Mouse (Mus musculus): ENCODE measurements around the gene Slf2. TPM values are rescaled to one million over a fixed set of nuclear protein-coding genes. Genes with fewer than 3 reads are reported as not detected.

Slf2 gene
- polyA plus RNA-seq, 1 experiment: 5.7 TPM

DNA sequence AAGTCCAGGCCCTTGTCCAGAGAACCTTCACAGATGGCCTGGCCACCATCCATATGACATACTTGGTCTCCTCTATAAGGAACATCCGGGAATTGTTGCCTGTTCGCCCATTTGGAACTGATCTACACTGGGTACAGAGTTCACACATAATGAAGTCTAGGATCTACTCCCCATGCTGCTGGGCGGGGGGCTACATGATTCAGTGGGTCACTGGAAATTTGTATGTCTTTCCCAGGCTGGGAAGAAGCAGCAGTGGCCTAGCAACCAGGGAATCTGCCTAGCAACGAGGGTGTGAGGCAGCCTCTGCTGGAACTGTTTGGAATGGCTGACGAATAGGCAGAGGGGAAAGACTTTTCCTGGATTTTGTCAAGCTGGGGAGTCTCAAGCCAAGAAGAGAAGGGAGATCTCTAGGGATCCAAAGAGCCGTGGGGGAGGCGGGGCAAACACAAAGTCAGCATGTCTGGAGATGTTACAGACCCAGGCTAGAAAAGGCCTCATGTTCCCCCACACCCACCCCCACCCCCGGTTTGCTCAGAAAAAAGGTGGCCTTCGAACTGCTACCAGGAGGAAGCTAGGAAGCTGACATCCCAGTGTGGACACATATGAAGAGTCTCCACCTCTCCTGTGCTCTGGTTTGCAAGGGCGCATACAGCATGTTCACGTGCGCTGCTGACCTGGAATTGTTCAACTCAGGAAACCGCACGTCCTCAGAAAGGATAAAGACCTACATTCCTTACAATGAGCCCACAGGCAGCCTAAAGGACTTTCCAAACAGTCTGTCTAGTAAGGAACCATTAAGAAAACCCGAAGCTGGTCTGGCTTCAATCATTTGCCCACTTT lies 22.9 kb upstream of the Slf2 start:
- H3K9me3 ChIP-seq: no peaks in the 10 kb centered on the region
- TF ChIP-seq FLI1 (IDR thresholded peaks at IDR 0.05; ENCODE audit: low read length): no peak
- no peak for TF ChIP-seq GATA1 (IDR thresholded peaks at IDR 0.05; ENCODE audit: borderline replicate concordance, low read length)
- no peak overlapping the region for H3K4me3 ChIP-seq (replicated peaks)
- peaks cover 63% of the 10 kb centered on the region for H3K27me3 ChIP-seq (replicated peaks)
- no peaks in the 10 kb centered on the region for H3K4me1 ChIP-seq
- H3K36me3 ChIP-seq (replicated peaks; ENCODE audit: low read length): no peaks in the 10 kb centered on the region

- Histone ChIP-seq H3K4me1 (no peaks in the 10 kb centered on the region), H3K36me3 (replicated peaks; ENCODE audit: low read length) (no peaks in the 10 kb centered on the region), H3K9me3 (no peaks in the 10 kb centered on the region), H3K4me3 (replicated peaks) (no peak overlapping the region), H3K27me3 (replicated peaks) (peaks cover 56% of the 10 kb centered on the region)
- no peak for TF ChIP-seq FLI1 (IDR thresholded peaks at IDR 0.05; ENCODE audit: low read length)
- no peak for TF ChIP-seq GATA1 (IDR thresholded peaks at IDR 0.05; ENCODE audit: borderline replicate concordance, low read length)
Observed at GRCm38 (mm10) chr19:44908836-44909460, 22.0 kb upstream of the Slf2 start.

- H3K4me3 ChIP-seq (replicated peaks): no peak overlapping the region
- no peaks in the 10 kb centered on the region for H3K9me3 ChIP-seq
- H3K36me3 ChIP-seq (replicated peaks; ENCODE audit: low read length): no peaks in the 10 kb centered on the region
- H3K27me3 ChIP-seq (replicated peaks): peaks cover 26% of the 10 kb centered on the region
- TF ChIP-seq FLI1 (IDR thresholded peaks at IDR 0.05; ENCODE audit: low read length): no peak
- no peaks in the 10 kb centered on the region for H3K4me1 ChIP-seq
Observed at GRCm38 (mm10) chr19:44914481-44915249, 16.3 kb upstream of the Slf2 start.

DNA sequence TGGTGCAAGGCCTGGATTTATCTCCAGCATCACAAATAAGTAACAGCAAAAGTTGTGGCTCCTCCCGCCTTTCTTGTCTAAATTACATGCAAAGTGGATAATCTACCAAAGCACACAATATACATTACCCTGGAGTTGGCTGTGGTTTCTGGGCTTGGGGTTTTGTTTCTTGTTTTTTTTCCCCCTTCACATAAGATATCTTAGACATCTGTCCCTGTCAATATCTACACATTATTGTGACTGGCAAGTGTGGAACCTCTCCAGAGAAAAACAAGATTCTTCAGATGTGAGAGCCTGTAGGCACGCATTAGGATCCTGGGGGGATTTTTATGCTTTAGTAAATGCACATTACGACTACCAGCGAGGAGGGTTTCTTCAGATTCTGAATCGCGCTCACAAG lies 12.8 kb upstream of the Slf2 start:
- H3K4me3 ChIP-seq (replicated peaks): no peak overlapping the region
- H3K36me3 ChIP-seq (replicated peaks; ENCODE audit: low read length): no peaks in the 10 kb centered on the region
- TF ChIP-seq GATA1 (IDR thresholded peaks at IDR 0.05; ENCODE audit: borderline replicate concordance, low read length) (no peak), FLI1 (IDR thresholded peaks at IDR 0.05; ENCODE audit: low read length) (no peak)
- H3K9me3 ChIP-seq: no peaks in the 10 kb centered on the region
- no peaks in the 10 kb centered on the region for H3K4me1 ChIP-seq
- H3K27me3 ChIP-seq (replicated peaks): peaks cover 47% of the 10 kb centered on the region

GRCm38 (mm10) chr19:44921466-44922139 lies 9.3 kb upstream of the Slf2 start:
- TF ChIP-seq FLI1 (IDR thresholded peaks at IDR 0.05; ENCODE audit: low read length) (no peak), GATA1 (IDR thresholded peaks at IDR 0.05; ENCODE audit: borderline replicate concordance, low read length) (no peak)
- Histone ChIP-seq H3K36me3 (replicated peaks; ENCODE audit: low read length) (no peaks in the 10 kb centered on the region), H3K4me3 (replicated peaks) (no peak overlapping the region), H3K27me3 (replicated peaks) (peaks cover 41% of the 10 kb centered on the region), H3K9me3 (no peaks in the 10 kb centered on the region), H3K4me1 (no peaks in the 10 kb centered on the region)

DNA sequence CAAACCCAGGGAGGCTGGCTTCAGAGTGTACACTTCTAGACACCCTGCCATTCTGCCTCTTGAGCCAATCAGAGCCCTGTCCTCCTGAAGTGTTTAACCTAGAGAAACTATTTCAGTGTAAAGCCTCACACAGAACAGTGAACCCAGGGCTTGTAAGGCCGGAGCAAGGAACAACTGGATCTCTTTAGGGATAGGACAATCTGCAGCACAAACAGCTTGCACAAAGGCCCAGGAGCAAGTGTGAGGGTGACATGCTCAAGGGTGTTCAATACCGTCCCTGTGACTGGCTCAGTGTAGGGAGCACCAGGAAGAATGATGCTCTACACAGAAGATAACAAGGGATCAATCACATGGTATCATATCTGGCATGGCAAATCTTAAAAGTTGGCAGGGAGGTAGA lies 8.4 kb upstream of the Slf2 start:
- H3K4me3 ChIP-seq (replicated peaks): no peak overlapping the region
- peaks cover 37% of the 10 kb centered on the region for H3K27me3 ChIP-seq (replicated peaks)
- H3K4me1 ChIP-seq: peaks cover 2% of the 10 kb centered on the region
- no peaks in the 10 kb centered on the region for H3K9me3 ChIP-seq
- H3K36me3 ChIP-seq (replicated peaks; ENCODE audit: low read length): no peaks in the 10 kb centered on the region
- no peak for TF ChIP-seq FLI1 (IDR thresholded peaks at IDR 0.05; ENCODE audit: low read length)
- TF ChIP-seq GATA1 (IDR thresholded peaks at IDR 0.05; ENCODE audit: borderline replicate concordance, low read length): no peak

GRCm38 (mm10) chr19:44924699-44925098 lies 6.3 kb upstream of the Slf2 start:
- peaks cover 22% of the 10 kb centered on the region for H3K4me1 ChIP-seq
- H3K27me3 ChIP-seq (replicated peaks): peaks cover 34% of the 10 kb centered on the region
- no peaks in the 10 kb centered on the region for H3K9me3 ChIP-seq
- no peak for TF ChIP-seq FLI1 (IDR thresholded peaks at IDR 0.05; ENCODE audit: low read length)
- TF ChIP-seq GATA1 (IDR thresholded peaks at IDR 0.05; ENCODE audit: borderline replicate concordance, low read length): no peak
- H3K4me3 ChIP-seq (replicated peaks): no peak overlapping the region
- H3K36me3 ChIP-seq (replicated peaks; ENCODE audit: low read length): no peaks in the 10 kb centered on the region

- Histone ChIP-seq H3K4me1 (peaks cover 28% of the 10 kb centered on the region), H3K4me3 (replicated peaks) (no peak overlapping the region), H3K9me3 (no peaks in the 10 kb centered on the region), H3K27me3 (replicated peaks) (peaks cover 17% of the 10 kb centered on the region), H3K36me3 (replicated peaks; ENCODE audit: low read length) (no peaks in the 10 kb centered on the region)
- TF ChIP-seq GATA1 (IDR thresholded peaks at IDR 0.05; ENCODE audit: borderline replicate concordance, low read length) (no peak), FLI1 (IDR thresholded peaks at IDR 0.05; ENCODE audit: low read length) (no peak)
Observed at GRCm38 (mm10) chr19:44926781-44927180, 4.2 kb upstream of the Slf2 start.

DNA sequence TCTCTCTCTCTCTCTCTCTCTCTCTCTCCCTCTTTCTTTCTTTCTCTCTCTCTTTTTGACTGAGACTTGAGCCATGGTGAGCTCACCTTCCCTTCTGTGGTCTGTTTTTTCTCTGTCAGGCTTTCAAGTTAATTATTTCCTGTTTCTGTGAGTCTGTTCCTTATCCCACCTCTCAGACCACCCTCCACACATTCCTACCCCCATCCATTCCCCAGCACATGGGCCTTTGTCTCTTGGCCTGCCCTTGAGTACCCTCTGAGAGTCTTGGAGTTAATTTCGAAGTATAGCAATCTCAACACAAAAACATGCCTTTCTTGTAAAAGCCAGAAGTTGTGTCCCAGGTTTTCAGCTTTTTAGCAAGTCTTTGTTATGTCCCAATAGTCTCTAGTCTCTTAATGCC lies 3.7 kb upstream of the Slf2 start:
- H3K27me3 ChIP-seq (replicated peaks): peaks cover 13% of the 10 kb centered on the region
- no peaks in the 10 kb centered on the region for H3K9me3 ChIP-seq
- TF ChIP-seq GATA1 (IDR thresholded peaks at IDR 0.05; ENCODE audit: borderline replicate concordance, low read length): no peak
- no peak for TF ChIP-seq FLI1 (IDR thresholded peaks at IDR 0.05; ENCODE audit: low read length)
- H3K36me3 ChIP-seq (replicated peaks; ENCODE audit: low read length): no peaks in the 10 kb centered on the region
- H3K4me1 ChIP-seq: peaks cover 31% of the 10 kb centered on the region
- no peak overlapping the region for H3K4me3 ChIP-seq (replicated peaks)

All from megakaryocyte, embryonic 14.5 days (primary cell).